Mouse (Mus musculus) ES-E14 (cell line): Measurements from ENCODE around the gene Pebp1. TPM values are rescaled to one million over a fixed set of nuclear protein-coding genes. Genes with fewer than 3 reads are reported as not detected.
A peak's percentile ranks its signal among the peaks of the same experiment; 100 is the strongest.

Experiments
- DNase-seq: peaks from one replicate; pipeline ENCODE4 v3.0.0-alpha.2; 2013; ENCODE audit warnings: low read depth, low spot score
- H3K27ac ChIP-seq: 2 replicates; pipeline ENCODE4 v1.5.1; 2012; ENCODE audit warnings: low read depth, mild to moderate bottlenecking, low read length, moderate library complexity, mixed read lengths; ENCODE audit not compliant: poor library complexity, insufficient read depth, severe bottlenecking
- H3K36me3 ChIP-seq: 2 replicates; pipeline ENCODE4 v1.6.1; 2012; ENCODE audit warnings: mild to moderate bottlenecking, low read length, moderate library complexity, mixed read lengths; ENCODE audit not compliant: control insufficient read depth, poor library complexity, insufficient read depth, severe bottlenecking
- H3K4me1 ChIP-seq, 2 experiments: fragments of 150-350 bp in 1 of 2; sonication (generic) in 1 of 2; 2 replicates each; pipeline ENCODE4 v1.6.1; 2012; ENCODE audit warnings: low read length in 2 of 2, mild to moderate bottlenecking in 1 of 2, mixed read lengths in 1 of 2; ENCODE audit not compliant: control insufficient read depth in 2 of 2, insufficient read depth in 2 of 2, poor library complexity in 1 of 2
- H3K4me3 ChIP-seq, 2 experiments: fragments of 150-350 bp in 1 of 2; sonication (generic) in 1 of 2; 2 replicates each; pipeline ENCODE4 v1.5.1; 2012; ENCODE audit warnings: low read length in 2 of 2, low read depth in 1 of 2, mild to moderate bottlenecking in 1 of 2, mixed read lengths in 1 of 2; ENCODE audit not compliant: insufficient read depth in 1 of 2, poor library complexity in 1 of 2, severe bottlenecking in 1 of 2
- H3K9ac ChIP-seq: 2 replicates; pipeline ENCODE4 v1.6.1; 2012; ENCODE audit warnings: low read depth, mild to moderate bottlenecking, low read length, mixed read lengths; ENCODE audit not compliant: poor library complexity, insufficient read depth, severe bottlenecking
- H3K9me3 ChIP-seq: fragments of 150-350 bp; sonication (generic); 2 replicates; pipeline ENCODE4 v1.6.1; 2012; ENCODE audit warnings: low read depth, mild to moderate bottlenecking, low read length; ENCODE audit not compliant: control insufficient read depth, insufficient read depth
- CHD2 ChIP-seq: IDR thresholded peaks from 2 replicates; pipeline ENCODE4 v1.6.1; 2014; ENCODE audit warnings: mild to moderate bottlenecking, low read depth, low read length, inconsistent platforms
- HCFC1 ChIP-seq: IDR thresholded peaks from 2 replicates; pipeline ENCODE4 v1.6.1; 2012; ENCODE audit warnings: low read length, inconsistent platforms, borderline replicate concordance; ENCODE audit not compliant: insufficient read depth
- MAFK ChIP-seq: IDR thresholded peaks from 2 replicates; pipeline ENCODE4 v1.6.1; 2014; ENCODE audit warnings: mild to moderate bottlenecking, low read depth, low read length, inconsistent platforms; ENCODE audit not compliant: insufficient read depth
- ZC3H11A ChIP-seq: IDR thresholded peaks from 2 replicates; pipeline ENCODE4 v1.6.1; 2012; ENCODE audit warnings: low read depth, mild to moderate bottlenecking, inconsistent platforms, low read length, borderline replicate concordance
- ZNF384 ChIP-seq: IDR thresholded peaks from 2 replicates; pipeline ENCODE4 v1.6.1; 2012; ENCODE audit warnings: low read depth, low read length, inconsistent platforms
- in situ Hi-C, 2 experiments: fragments of 600-800 bp; cut with MboI; formaldehyde crosslinking; loops; one replicate each; pipeline ENCODE4 v1.15.1; 2025; ENCODE audit warnings: low sequenced_read_pairs in 2 of 2, inconsistent platforms in 1 of 2; ENCODE audit not compliant: unreplicated experiment in 2 of 2
- total RNA-seq: library from RNA; depleted of rRNA; stranded (reverse); fragments of 300-350 nt; gene quantifications from 2 replicates; pipeline ENCODE4 v1.2.3, GENCODE M21; 2012; rRNA removed

Gene Pebp1
- 367 and 381 TPM in 2 replicates for total RNA-seq

DNA sequence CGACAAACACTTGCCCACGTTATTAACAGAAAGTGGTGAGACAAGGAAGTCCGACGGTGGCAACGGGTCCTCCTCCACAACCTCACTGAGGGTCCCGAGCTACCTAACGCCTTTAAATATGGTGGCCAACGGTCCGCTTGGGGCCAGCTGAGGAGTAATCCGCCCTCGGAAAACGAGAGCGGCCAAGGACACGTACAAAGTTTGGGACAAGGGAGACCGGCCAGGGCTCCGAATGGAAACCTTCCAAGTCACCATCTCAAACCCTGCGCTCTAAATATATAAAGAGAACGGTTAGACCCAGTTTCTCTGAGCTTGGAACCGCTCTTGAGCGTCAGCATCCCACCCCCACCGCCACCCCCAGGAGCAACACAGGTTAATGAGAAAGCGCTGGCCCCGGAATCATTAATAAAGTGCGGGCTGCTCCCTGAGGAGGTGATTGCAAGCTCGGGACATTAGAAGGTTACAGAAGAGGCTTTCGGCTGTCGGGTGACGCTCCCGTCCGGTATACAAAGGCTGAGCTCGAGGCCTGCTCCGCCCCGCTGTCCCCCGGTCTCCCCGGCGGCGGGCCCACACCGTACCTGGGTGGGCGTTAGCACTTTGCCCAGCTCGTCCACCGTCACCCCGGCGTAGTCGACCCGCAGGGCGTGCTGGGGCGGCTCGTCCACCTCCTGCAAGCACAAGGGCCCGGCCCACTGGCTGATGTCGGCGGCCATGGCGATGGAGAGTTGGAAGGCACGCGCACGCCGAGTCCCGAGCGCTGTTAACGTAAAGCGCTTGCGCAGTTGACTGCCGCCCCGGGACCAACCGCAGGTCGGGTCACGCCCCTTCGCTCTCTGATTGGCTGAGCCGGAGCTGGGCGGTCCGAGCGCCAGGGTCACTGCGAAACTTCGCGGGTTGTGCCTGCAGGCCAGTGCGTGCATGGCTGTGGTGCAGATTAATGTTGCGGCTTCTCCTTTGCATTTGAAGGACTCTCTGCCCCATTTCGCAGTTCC lies at the start of gene Pebp1:
Gene Pebp1 (minus strand): TSS at position 795 of the 992 bp plus-strand sequence.
- peak within 1 kb of the TSS; percentile 33; the same call in 1 of the 2 replicates for H3K27ac ChIP-seq

DNA sequence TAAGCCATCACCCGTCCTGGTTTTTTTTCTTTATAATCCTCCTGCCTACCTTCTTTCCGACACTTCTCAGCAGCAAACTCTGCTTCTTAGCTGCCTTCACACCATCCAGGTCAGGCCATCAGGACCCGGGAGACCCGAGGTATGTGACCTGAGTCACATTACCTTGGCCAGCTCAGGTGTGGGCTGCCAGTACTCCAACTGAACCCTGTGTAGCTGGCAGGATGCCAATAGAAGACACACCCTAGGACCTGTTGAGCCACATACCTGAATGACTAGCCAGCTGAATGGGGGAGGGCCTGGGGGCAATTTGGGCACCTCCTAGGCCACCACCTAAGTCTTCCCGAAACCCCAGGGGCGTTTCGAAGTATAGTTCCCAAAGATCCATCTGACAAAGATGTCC lies 43.0 kb upstream of the Pebp1 start:
- Histone ChIP-seq H3K4me1 (peaks cover 2 to 9% of the 10 kb centered on the region in 2 experiments; a peak in 1 of 4 replicates), H3K9ac (no peak overlapping the region), H3K36me3 (no peaks in the 10 kb centered on the region; the same call in 1 of the 2 replicates), H3K27ac (no peak overlapping the region), H3K4me3 (no peak overlapping the region), H3K9me3 (no peaks in the 10 kb centered on the region)
- in situ Hi-C loops = no loop called here
- no peak for DNase-seq
- no peak for TF ChIP-seq MAFK
- TF ChIP-seq ZC3H11A = no peak
- TF ChIP-seq ZNF384 = no peak
- TF ChIP-seq HCFC1 = no peak
- no peak for TF ChIP-seq CHD2

More for the DNA sequence above, at the start of gene Pebp1:
- Histone ChIP-seq H3K4me1 (peaks cover 0 to 15% of the 10 kb centered on the region in 2 experiments; a peak in 1 of 4 replicates), H3K9ac (peak within 1 kb of the TSS; percentile 95), H3K9me3 (no peaks in the 10 kb centered on the region), H3K36me3 (peaks cover 24% of the 10 kb centered on the region), H3K4me3 (peak within 1 kb of the TSS; percentile 91 to 98)
- no peak for TF ChIP-seq ZC3H11A
- peak; percentile 54; the same call in 1 of the 2 replicates for TF ChIP-seq HCFC1
- in situ Hi-C loops = no loop called here
- DNase-seq = peak; percentile 84

DNA sequence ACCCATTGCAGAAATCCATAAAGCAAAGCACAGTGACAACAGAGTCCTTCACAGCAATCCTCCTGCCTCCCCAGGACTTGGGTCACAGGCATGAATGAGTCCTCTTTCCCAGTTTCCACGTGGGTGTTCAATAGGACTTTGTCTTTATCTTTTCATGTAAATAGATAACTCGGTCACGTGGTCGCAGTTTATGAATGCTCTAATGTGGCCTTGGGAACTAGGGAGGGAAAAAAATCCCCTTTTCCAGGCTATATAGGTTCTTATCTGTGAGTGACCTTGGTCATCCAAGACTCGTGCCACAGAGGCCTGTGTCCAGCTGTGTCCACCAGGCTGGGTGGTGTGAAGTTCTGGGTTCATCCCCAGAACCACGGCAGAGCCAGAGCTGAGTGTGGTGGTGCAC lies 39.0 kb upstream of the Pebp1 start:
- H3K27ac ChIP-seq = no peak overlapping the region
- H3K4me3 ChIP-seq = no peak overlapping the region
- H3K4me1 ChIP-seq = peaks cover 5 to 12% of the 10 kb centered on the region in 2 experiments; a peak in 1 of 4 replicates
- TF ChIP-seq MAFK (no peak), HCFC1 (no peak), CHD2 (no peak), ZNF384 (no peak)
- H3K9me3 ChIP-seq = no peaks in the 10 kb centered on the region
- DNase-seq = no peak
- in situ Hi-C loops = no loop called here
- no peak overlapping the region for H3K9ac ChIP-seq
- H3K36me3 ChIP-seq = no peaks in the 10 kb centered on the region

DNA sequence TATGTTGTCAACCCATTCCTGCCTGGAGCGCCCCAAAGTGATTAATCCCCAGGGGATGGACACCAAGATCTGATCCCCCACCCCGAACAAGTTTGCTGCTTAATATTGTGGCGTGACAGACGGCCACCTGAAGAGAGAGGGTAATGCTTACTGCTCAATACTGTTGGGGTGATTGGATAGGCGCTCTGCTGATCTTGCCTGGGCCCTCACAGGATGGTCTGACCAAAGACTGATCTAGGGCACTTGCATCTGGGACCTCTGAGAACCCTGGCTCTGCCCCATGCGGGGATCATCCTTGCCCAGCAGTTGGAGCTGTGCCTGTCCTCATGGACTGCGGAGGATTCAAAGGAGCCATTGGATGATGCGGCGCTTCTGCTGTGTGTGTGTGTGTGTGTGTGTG lies 36.3 kb upstream of the Pebp1 start:
- no peak for DNase-seq
- H3K4me1 ChIP-seq = peaks cover 3 to 7% of the 10 kb centered on the region in 2 experiments; a peak in 1 of 4 replicates
- H3K27ac ChIP-seq = no peak overlapping the region
- no peaks in the 10 kb centered on the region for H3K9me3 ChIP-seq
- H3K9ac ChIP-seq = no peak overlapping the region
- no peaks in the 10 kb centered on the region for H3K36me3 ChIP-seq
- H3K4me3 ChIP-seq = peak overlapping the region in 1 of 2 experiments; percentile 13; a peak in 1 of 4 replicates
- in situ Hi-C loops = no loop called here
- TF ChIP-seq CHD2 (no peak), ZC3H11A (no peak), HCFC1 (no peak), ZNF384 (no peak), MAFK (no peak)
